Mouse (Mus musculus): ENCODE results near the gene Rpf2.

Rpf2 gene

DNA sequence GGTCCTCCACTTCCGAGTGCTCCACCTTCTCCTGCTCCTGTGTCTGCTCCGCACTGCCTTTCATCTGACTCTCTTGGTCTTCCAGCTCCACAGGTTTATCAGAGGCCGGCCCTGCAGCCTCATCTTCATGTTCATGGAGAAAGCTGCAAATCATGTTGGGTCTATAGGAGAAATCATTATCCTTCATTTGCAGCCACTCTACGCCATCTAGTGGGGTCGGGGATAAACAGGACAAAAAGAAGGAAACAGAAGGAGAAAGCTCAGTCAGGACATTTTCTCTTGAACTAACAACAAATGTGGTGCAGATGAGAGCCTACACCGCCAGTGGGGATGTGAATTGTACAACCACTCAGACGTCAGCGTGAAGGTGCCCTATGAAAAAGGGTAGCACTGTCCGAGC, 2.8 kb upstream of the Rpf2 start:
- DNase-seq (ENCODE audit: low spot score in 2 of 2) = no peak

DNA sequence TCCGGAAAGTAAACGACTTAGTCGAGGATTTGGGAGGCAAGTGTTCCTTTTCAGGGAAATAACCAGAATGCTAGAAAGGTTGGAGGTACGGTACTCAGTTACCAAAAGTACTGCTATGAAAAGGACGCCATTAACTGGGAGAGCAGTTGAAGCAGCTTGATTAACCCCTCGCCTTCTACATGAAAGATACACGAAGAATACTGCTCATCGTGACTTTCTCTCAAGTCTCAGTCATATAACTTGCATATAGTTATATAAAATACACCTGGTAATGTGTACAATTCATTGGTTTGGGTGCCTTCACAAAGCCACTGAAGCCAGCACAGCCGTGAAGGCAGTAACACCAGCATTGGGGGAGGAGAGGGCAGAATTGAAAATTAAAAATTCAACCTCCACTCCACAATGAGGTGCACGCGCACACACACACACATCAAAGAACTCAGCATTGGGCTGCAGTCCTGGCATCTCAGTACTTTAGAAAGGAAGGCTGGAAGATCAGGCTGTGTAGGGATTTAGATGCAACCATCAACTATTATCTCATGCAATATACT, 405 bp upstream of the Rpf2 start:
- DNase-seq (ENCODE audit: low spot score in 2 of 2) = no peak

DNA sequence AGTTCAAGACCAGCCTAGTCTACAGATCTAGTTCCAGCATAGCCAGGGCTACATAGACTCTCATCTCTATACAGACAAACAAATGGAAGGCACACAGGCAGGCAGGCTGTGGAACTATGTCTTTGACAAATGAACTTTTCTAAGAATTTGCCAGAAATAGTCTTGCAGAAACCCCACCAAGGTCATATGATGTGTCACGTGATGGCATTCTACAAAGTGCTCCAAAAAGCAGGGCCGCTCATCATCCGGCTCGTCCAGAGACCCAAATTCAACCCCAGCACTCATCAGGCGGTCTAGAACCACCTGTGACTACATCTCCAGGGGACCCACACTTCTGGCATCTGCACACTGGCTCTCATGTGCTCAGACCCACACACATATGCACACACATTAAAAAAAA, 9.0 kb downstream of the Rpf2 start:
- DNase-seq (ENCODE audit: low spot score in 2 of 2) = no peak

DNA sequence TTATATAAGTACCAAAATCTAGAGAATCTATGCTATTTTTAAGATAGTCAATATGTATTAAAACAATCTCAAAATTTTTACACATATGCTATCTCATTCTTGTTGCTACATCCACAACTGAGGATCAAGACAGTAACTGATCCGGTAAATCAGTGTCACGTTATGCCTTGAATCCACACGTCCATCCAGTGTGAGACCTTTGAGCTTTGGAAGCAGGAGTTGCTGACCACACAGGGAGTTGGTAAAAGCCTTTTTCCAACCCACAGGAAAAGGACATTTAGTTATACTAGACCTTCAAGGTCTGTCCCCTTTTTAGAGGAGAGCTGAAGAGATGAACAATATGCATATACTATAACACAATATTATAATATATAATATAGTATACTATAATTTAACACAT, 13.6 kb downstream of the Rpf2 start:
- DNase-seq (ENCODE audit: low spot score in 2 of 2) = no peak

DNA sequence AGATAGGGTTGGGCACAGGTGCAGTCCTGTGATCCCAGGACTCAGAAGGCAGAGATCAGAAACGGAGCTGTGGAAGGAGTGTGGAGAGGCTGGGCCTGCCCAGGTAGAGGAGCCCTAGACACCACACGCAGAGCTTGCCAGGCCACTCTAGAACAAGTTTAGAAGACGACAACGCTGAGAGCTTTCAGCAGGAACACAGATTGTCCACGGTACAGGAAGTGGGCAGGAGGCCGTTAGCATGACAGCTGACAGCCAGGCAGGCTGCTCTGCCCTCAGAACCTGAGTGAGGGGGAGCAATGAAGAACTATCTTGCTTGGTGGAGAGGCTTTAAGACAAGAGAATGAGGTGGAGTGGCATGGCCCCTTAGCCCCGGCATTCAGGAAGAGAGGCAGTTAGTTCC, 14.4 kb downstream of the Rpf2 start:
- no peak for DNase-seq (ENCODE audit: low spot score in 2 of 2)

DNA sequence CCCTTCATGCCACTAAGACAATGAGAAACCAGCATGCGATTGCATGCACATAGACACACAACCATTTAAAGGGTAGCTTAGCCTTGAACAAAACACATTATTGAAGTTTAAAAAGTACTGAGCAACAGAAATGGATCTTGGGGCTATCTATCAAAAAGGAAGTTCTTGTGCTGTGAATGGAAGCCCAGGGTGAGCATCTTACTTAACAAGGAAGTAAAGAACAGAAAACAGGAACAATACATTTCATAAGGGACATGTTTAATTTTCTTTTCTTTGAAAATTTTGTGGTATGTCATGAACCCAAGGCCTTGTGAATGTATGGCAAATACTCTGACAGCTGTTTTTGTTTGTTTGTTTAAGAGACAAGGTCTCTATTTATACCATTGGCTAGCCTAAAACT, 17.1 kb downstream of the Rpf2 start:
- DNase-seq (ENCODE audit: low spot score in 2 of 2) = no peak

DNA sequence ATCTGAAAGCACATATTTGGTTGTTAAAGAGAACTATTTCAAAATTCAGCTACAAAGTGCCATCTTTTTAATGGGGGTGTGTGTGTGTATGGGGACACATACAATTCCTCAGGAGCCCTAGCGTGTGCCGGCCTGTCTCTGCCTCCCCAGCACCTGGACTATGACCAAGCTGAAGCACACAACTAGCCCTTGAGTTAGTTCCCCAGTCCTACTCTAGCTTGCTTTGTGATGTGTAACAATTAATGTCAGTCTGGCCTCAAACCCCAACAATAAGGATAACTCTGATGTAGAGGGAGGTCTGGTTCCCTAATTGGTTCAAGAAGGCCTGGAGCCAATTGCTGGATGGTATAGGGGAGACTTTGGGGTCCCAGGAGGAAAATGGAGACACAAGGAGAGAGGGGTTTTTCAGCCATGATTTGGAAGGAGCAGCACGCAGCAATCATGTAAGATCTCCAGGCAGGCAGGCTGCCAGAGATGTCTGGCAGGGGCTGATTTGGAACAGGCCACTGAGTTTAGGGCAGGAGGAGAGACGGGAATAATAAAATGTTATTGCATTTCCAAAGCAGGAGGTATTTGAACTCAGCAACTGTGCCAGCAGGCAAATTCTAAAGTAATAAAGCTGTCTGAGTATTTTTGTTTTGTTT, 19.1 kb downstream of the Rpf2 start:
- DNase-seq (ENCODE audit: low spot score in 2 of 2) = no peak

DNA sequence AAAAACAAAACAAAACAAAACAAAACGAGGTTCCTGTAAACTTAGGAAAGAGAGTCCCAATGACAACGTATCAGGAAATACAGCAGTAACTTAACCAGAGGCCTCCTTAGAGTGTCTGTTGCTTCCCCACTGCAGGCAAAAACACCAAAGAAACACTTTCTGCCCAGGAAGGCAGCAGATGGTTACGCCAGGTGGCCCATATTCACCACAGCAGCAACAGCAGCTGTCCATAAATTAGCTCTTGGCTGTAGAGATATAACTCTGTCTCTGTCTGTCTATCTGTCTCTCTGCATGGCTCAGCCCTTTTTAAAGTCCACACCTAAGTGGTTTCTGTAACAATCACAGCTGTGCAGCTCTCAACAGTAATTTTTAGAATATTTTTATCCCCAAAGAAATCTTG, 28.0 kb downstream of the Rpf2 start:
- no peak for DNase-seq (ENCODE audit: low spot score in 2 of 2)

DNA sequence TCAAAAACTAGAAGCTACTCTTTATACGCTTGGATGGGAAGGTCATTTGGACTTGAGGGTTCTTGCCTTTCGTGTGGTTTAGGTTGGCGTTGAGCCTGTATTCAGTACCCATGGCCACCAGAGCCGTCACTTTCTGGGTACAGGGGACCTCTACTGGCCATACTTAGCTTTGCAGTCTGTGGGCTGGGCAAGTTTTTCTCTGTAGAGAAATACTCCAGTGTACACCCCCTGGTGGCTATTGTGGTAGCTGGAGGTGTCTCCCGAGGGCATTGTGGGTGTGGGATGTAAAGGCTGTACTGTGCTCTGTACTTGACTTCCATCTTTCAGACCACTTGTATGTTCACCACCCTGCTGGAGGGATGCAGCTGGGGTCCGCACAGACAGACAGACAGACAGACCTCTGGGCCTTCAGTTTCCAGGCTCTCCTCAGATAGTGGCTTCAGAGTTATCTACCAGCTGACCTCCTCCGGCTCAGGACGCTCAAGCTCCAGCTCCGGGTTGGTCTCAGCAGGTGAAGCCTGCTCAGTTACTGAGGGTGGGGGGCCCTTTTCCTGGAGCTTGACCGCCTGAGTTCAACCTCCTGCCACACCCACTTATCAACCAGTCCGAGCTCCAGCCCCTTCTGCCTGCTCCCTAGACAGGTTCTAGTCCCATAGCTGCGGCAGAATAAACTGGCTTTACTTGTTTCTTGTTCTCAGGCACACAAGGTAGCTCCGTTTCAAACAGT, 34.2 kb downstream of the Rpf2 start:
- DNase-seq (ENCODE audit: low spot score in 2 of 2) = peak; percentile 90 to 97

DNA sequence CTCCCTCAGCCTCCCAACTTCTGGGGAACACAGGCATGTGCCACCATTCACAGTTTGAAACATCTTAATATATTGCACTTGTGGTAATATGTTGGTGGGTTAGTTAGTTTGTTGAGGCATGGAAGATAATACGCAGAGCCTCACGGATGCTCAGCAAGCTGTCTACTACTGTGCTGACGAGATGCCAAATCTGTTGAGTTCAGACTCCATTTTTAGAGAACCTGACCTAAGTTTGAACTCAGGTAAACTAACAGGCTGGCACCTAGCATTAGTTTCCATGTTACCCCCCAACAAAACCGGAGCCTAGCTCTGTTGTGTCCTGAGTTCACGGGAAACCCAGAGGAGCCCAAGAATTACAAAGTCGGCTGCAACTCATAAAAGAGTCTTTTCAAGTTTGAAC, 51.8 kb downstream of the Rpf2 start:
- DNase-seq (ENCODE audit: low spot score in 2 of 2) = no peak

DNA sequence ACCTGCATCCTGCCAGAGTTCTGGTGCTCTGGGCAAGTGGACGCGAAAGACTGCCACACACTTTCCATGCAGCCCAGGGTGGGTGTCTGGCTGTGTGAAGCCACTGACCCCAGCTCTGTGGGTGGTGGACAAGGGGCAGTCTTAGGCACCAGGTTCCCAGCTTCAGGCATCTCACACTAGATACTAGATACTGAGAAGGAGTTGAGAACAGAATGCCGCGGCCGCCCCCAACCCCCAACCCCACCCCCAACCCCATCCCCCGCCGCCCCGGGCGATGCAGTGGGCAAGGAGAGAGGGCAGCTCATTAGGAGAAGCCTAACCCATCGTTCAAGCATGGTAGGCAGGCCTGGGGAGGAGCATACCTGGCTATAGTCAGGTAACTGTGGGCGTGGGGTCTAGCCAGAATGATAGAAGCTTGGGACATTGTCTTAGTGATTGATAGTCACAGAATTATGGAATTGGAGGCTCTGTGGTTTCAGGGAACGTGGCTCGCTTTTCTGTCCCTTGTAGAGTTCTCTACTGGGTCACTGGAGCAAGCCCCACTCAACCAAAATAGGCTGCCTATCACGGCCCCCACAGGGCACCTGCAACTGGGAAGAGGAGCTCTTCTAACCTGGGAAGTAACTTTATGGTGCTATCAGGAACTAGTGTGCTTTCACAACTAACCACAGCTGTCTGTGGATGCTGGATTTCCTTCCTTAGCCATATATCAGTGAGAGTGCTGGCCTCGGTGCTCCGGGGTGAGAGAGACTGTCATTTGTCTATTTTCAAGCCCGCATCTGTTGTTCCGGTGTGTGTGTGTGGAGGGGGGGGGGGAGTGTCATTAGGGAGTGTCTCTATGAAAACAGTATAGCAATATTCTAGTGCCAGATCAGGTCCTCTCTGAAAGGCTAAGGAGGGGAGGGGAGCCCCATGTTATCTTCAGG, 54.6 kb downstream of the Rpf2 start:
- DNase-seq (ENCODE audit: low spot score in 2 of 2) = no peak

DNA sequence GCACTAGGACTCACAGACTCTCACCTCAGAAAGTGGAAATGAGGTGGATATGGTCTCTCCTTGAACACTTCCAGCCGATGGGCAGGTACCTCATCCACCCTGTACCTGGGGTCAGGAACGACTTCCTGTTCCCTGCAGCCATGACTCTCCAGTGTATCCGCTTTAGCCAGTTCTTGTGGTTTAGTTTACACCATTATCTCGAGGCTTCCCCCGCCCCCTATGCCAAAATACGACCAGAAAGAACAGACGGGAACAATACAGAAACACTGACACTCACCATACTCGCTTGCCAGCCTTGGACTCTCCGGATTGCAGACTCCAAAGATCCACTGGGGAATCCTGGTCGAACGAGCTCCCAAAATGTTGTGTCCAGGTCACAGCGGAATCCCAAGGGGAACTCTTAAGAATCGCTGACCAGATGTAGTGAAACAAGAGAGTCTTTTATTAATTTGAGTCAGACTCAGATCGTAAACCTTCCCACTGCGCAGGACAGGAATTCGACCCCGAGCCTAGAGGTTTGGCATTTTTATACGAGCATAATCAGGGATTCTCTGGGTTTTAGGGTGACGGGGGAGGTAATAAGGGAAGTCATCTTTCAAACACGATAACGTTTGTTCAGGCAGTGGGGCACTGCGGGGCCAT, 55.4 kb downstream of the Rpf2 start:
- DNase-seq (ENCODE audit: low spot score in 2 of 2) = no peak

DNA sequence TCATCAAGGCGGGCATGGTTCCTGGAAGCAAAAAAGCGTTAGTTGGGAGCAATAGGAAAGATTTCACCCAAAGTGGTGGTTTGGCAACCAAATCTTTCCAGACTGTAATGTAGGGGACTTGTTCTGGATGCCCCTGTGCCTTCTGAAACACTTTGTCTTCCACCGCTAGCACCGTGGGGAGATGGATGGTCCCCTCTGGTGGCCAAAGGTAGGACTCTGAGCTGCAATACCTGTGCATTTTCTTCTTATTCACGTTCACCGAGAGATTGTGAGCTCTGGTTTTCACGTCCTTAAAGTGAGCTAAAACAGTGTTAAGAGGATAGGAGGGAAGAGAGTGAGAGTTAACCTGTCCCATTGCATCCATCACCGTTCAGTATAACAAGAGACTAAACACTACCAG, 56.0 kb downstream of the Rpf2 start:
- no peak for DNase-seq (ENCODE audit: low spot score in 2 of 2)

DNA sequence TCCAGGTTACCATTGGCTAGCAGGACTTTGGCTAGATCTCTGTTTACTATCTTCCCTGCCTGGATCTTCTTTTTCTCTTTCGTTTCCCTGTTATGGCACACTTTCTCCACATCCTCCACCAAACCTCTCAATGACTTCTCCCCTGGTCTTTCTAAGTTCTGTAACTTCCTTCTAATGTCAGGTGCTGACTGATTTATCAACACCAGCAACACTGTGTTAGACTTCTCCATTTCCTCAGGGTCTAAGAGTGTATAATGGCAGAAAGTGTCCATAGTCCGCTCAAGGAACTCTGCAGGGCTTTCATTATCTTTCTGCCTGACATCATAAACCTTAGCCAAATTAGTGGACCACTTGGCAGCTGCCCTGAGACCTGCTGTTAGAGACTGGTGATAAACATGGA, 57.1 kb downstream of the Rpf2 start:
- no peak for DNase-seq (ENCODE audit: low spot score in 2 of 2)

DNA sequence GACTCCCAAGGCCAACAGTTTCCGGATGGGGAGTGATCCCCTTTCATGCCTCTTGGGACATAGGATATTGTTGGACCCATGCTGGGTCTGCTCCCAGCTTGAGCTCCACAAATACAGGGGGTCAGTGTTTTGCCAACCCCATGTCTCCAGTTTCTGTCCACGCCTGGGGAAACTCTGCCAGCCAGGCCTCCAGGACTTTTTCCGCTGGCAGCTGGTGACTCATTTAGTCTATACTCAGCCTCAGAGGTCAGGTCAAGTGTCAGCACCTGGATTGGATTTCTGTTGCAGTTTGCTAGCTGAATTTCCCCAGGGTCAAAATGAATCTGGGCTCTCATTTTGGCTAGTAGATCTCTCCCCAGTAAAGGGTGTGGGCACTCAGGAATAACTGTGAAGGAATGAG, 58.0 kb downstream of the Rpf2 start:
- no peak for DNase-seq (ENCODE audit: low spot score in 2 of 2)

DNA sequence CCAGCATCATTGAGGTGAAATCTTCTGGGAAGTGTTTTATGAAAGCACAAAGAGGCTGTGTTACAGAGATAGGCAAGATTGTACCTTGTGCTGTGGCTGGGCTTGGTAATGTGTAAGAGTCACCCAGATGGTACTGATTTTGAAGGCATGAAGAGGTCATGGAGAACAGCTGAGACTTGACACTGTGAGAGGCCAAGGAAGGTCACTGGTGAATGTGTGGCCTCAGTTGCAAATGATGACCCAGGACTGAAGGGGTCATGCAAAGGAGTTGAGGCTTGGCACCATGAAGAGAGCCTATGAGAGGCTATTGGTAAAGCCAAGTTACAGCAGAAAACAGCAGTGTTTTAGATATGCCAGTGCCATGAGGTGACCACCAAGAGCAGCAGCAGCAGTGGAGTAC, 60.9 kb downstream of the Rpf2 start:
- no peak for DNase-seq (ENCODE audit: low spot score in 2 of 2)

DNA sequence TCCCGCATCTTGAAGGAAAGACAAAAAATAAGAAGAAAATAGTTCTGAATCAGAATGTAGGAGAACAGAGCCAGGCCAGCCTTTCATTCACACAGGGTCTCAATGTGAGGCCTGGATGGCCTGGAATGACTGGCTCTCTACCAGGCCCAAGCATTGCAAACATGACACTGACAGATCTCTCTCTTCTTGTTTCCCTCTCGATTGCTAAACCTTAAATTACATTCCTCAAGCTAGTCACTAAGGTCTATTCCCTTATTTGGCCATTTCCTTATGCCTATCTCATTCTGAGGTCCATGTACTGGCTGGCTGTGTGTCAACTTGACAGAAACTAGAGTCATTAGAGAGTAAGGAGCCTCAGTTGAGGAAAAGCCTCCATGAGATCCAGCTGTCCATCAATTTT, 66.8 kb downstream of the Rpf2 start:
- DNase-seq (ENCODE audit: low spot score in 2 of 2) = no peak

DNA sequence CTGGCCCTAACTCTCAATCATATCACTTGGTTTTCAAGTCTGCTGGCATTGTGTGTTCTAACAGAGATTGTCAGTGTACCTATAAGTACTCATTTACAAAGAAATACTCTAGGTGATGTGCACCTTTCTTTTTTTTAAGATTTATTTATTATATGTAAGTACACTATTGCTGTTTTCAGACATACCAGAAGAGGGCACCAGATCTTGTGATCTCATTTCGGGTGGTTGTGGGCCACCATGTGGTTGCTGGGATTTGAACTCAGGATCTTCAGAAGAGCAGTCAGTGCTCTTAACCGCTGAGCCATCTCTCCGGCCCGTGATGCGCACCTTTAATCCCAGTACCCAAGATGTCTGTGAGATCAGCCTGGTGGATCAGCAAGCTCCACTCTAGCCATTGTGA, 67.7 kb downstream of the Rpf2 start:
- DNase-seq (ENCODE audit: low spot score in 2 of 2) = no peak

DNA sequence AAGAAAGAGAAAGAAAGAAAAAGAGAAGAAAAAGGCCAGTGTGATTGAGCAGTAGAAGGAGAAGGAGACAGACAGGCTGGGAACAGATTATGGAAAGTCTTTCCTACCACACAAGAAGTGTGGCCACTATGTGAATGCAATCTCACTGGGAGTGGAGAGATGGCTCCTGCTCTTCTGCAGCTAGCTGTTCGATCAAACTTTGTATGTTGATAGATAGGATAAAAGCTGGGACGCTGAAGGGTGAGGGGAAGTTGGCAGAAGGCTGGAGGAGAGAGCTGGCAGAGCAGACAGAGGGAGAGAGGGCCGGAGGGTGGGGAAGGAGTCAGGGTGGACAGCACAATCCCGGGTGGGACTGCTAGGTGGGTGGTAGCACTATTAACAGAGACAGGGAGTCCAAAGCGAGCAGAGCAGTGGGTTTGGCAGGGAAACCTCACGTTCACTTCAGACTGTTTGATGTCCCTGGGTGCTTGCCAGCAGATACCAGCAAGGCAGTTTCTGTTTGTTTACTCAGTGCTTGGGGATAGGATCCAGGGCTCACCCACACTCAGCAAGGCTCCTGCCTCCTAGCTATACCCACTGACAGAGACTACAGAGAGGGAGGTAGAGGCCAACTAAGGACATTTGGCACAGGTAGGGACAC, 69.4 kb downstream of the Rpf2 start:
- peak; percentile 32 to 36 for DNase-seq (ENCODE audit: low spot score in 2 of 2)
